Mouse (Mus musculus): ENCODE results near the gene Lrrc66.

Gene Lrrc66

DNA sequence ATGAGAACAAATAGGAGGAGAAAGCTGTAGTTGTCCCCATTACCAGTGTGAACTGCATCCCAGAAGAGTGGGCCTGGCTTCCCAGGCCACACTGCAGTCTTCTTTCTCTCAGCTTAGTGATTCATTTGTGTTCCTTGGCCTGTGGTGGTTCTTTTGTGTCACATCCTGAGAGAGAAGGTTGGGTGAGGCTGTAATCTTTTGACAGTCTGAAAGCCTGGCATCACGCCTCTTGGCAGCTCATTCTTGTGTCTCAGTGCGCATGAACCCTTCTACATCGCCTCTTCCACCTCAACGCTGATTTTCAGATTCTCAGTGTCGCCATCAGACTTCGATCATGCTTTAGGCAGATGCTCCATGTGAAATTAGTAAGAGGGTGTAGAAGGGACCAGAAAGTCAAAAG is 68.3 kb downstream of the Lrrc66 start:
- no peak for DNase-seq (ENCODE audit: low read depth, low spot score)

- no peak for DNase-seq (ENCODE audit: low read depth, low spot score)
Observed at GRCm38 (mm10) chr5:73558756-73559155, 73.6 kb downstream of the Lrrc66 start.

- no peak for DNase-seq (ENCODE audit: low read depth, low spot score)
Observed at GRCm38 (mm10) chr5:73556733-73557425, 75.4 kb downstream of the Lrrc66 start.
